Mouse (Mus musculus) stomach, postnatal 0 days (tissue): ENCODE measurements at regions not wholly inside any gene's neighbourhood (a gene's known extent, or its start where the extent isn't known, plus 50 kb on each side); places are given as distances from the start of the nearest gene placed in this dataset.

Experiments used
- CTCF ChIP-seq: IDR thresholded peaks from 2 replicates; pipeline ENCODE4 v1.5.1; 2016; ENCODE audit warnings: antibody characterized with exemption, low read depth, mild to moderate bottlenecking, moderate library complexity
- EP300 ChIP-seq: optimal IDR thresholded peaks from 2 replicates; pipeline ENCODE3; 2016; ENCODE audit warnings: antibody characterized with exemption

DNA sequence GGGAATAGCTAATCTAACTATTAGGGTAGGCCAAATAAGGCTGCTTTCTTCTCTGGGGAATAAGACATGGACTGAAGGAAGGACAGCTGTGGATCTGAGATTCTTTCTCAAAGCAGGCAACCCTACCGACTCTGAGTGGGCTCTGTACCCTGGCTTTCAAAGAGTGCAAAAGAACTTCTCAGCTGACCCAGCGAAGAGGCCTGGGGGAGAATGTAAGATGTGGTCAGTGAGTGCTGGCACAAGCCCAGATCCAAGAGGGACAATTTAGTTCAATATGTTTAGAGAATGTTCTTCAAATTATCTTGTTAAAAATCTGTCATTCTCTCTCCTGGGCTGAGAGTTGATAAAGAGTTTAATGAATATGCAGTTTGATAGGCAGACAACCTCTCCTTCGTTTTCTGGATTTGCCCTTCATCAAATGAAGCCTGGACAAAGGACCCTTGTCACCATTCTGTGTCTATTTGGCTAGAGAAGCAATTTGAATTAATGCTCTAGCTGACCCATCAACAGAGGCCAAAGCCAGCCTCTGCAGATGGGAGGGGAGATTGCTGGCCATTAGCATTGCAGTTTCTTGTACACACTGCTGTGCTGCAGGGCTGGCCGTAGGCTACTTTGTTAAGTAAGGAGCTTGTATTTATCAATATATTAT lies 509.8 kb downstream of the Igsf11 start:
- TF ChIP-seq CTCF (no peak), EP300 (no peak)
